Mouse (Mus musculus): Measurements from ENCODE around the gene Tmem170. TPM values are rescaled to one million over a fixed set of nuclear protein-coding genes. Genes with fewer than 3 reads are reported as not detected.
A peak's percentile ranks its signal among the peaks of the same experiment; 100 is the strongest.
"Not testable (repeated sequence)": the region's sequence is repeated elsewhere in the genome, so short reads cannot be mapped to it uniquely, and the experiment has no call there.

Tmem170 gene
- polyA plus RNA-seq, 1 experiment from 2014 or later: 5.3 TPM

GRCm38 (mm10) chr8:111868664-111869063 lies 7.9 kb downstream of the Tmem170 start:
- no peak overlapping the region for H3K9ac ChIP-seq (replicated peaks)
- no peak for ATAC-seq
- no peak overlapping the region for H3K4me2 ChIP-seq (replicated peaks)
- 46% methylated on average over 2 of the region's 2 CpGs for WGBS
- H3K27me3 ChIP-seq: no peaks in the 10 kb centered on the region
- H3K9me3 ChIP-seq: no peaks in the 10 kb centered on the region
- no peak overlapping the region for H3K27ac ChIP-seq
- H3K36me3 ChIP-seq: peaks cover 11% of the 10 kb centered on the region
- no peaks in the 10 kb centered on the region for H3K4me1 ChIP-seq (replicated peaks)
- no peak overlapping the region for H3K4me3 ChIP-seq (replicated peaks)

GRCm38 (mm10) chr8:111865857-111866256 lies 10.7 kb downstream of the Tmem170 start:
- no peak overlapping the region for H3K4me2 ChIP-seq (replicated peaks)
- no peak overlapping the region for H3K27ac ChIP-seq
- peaks cover 11% of the 10 kb centered on the region for H3K36me3 ChIP-seq
- 91% methylated on average over 6 of the region's 6 CpGs for WGBS
- no peak overlapping the region for H3K4me3 ChIP-seq (replicated peaks)
- H3K4me1 ChIP-seq (replicated peaks): no peaks in the 10 kb centered on the region
- H3K9ac ChIP-seq (replicated peaks): no peak overlapping the region
- H3K9me3 ChIP-seq: no peaks in the 10 kb centered on the region
- no peaks in the 10 kb centered on the region for H3K27me3 ChIP-seq
- ATAC-seq: no peak

GRCm38 (mm10) chr8:111865130-111865852 lies 11.3 kb downstream of the Tmem170 start:
- Histone ChIP-seq H3K4me2 (replicated peaks) (no peak overlapping the region), H3K9me3 (no peaks in the 10 kb centered on the region), H3K9ac (replicated peaks) (no peak overlapping the region), H3K27ac (no peak overlapping the region), H3K4me1 (replicated peaks) (no peaks in the 10 kb centered on the region), H3K27me3 (no peaks in the 10 kb centered on the region), H3K36me3 (peaks cover 11% of the 10 kb centered on the region), H3K4me3 (replicated peaks) (no peak overlapping the region)
- 94% methylated on average over 8 of the region's 8 CpGs for WGBS
- no peak for ATAC-seq

- ATAC-seq: no peak
- WGBS: 93% methylated on average over 8 of the region's 8 CpGs
- no peak overlapping the region for H3K27ac ChIP-seq
Measured at GRCm38 (mm10) chr8:111864648-111865047, 11.9 kb downstream of the Tmem170 start.

GRCm38 (mm10) chr8:111863280-111863679 lies 13.3 kb downstream of the Tmem170 start:
- Histone ChIP-seq H3K4me3 (replicated peaks) (no peak overlapping the region), H3K9me3 (no peaks in the 10 kb centered on the region), H3K4me2 (replicated peaks) (no peak overlapping the region), H3K27me3 (no peaks in the 10 kb centered on the region), H3K27ac (no peak overlapping the region), H3K36me3 (peaks cover 11% of the 10 kb centered on the region), H3K9ac (replicated peaks) (no peak overlapping the region), H3K4me1 (replicated peaks) (no peaks in the 10 kb centered on the region)
- 95% methylated on average over 4 of the region's 4 CpGs for WGBS
- no peak for ATAC-seq

More at GRCm38 (mm10) chr8:111864648-111865047, 11.9 kb downstream of the Tmem170 start:
- H3K4me3 ChIP-seq (replicated peaks): no peak overlapping the region
- no peaks in the 10 kb centered on the region for H3K4me1 ChIP-seq (replicated peaks)
- H3K4me2 ChIP-seq (replicated peaks): no peak overlapping the region
- H3K9me3 ChIP-seq: no peaks in the 10 kb centered on the region
- H3K27me3 ChIP-seq: no peaks in the 10 kb centered on the region
- H3K36me3 ChIP-seq: peaks cover 11% of the 10 kb centered on the region
- H3K9ac ChIP-seq (replicated peaks): no peak overlapping the region

GRCm38 (mm10) chr8:111855977-111856376 lies 20.6 kb downstream of the Tmem170 start:
- ATAC-seq: no peak
- H3K9ac ChIP-seq (replicated peaks): no peak overlapping the region
- 91% methylated on average over 12 of the region's 12 CpGs for WGBS

GRCm38 (mm10) chr8:111853861-111854501 lies 22.6 kb downstream of the Tmem170 start, which contains the start of gene Cfdp1:
Gene Cfdp1 (minus strand): TSS chr8:111854291.
- H3K4me1 ChIP-seq (replicated peaks): peaks cover 20% of the 10 kb centered on the region
- peak within 1 kb of the TSS; percentile 90 for H3K4me2 ChIP-seq (replicated peaks)
- H3K4me3 ChIP-seq (replicated peaks): peak within 1 kb of the TSS; percentile 91
- peak; percentile 100 for ATAC-seq
- no peaks in the 10 kb centered on the region for H3K27me3 ChIP-seq
- H3K27ac ChIP-seq: no peak within 1 kb of the TSS
- H3K9ac ChIP-seq (replicated peaks): peak within 1 kb of the TSS; percentile 88
- WGBS: under 1% methylated on average over 53 of the region's 53 CpGs
- H3K36me3 ChIP-seq: no peaks in the 10 kb centered on the region
- H3K9me3 ChIP-seq: no peaks in the 10 kb centered on the region

More at GRCm38 (mm10) chr8:111855977-111856376, 20.6 kb downstream of the Tmem170 start:
- no peaks in the 10 kb centered on the region for H3K36me3 ChIP-seq
- H3K27ac ChIP-seq: no peak overlapping the region
- H3K4me2 ChIP-seq (replicated peaks): no peak overlapping the region
- H3K9me3 ChIP-seq: no peaks in the 10 kb centered on the region
- peaks cover 15% of the 10 kb centered on the region for H3K4me1 ChIP-seq (replicated peaks)
- H3K27me3 ChIP-seq: no peaks in the 10 kb centered on the region
- H3K4me3 ChIP-seq (replicated peaks): no peak overlapping the region

- peak overlapping the region; percentile 91 for H3K4me3 ChIP-seq (replicated peaks)
- peaks cover 20% of the 10 kb centered on the region for H3K4me1 ChIP-seq (replicated peaks)
- H3K9ac ChIP-seq (replicated peaks): peak overlapping the region; percentile 88
- H3K27ac ChIP-seq, H3K36me3 ChIP-seq, H3K9me3 ChIP-seq, ATAC-seq, H3K27me3 ChIP-seq: not testable (repeated sequence)
- WGBS: 57% methylated on average over 12 of the region's 12 CpGs
- H3K4me2 ChIP-seq (replicated peaks): peak overlapping the region; percentile 90
Measured at GRCm38 (mm10) chr8:111853219-111853618, 23.3 kb downstream of the Tmem170 start.

GRCm38 (mm10) chr8:111846746-111847145 lies 29.8 kb downstream of the Tmem170 start:
- H3K36me3 ChIP-seq: peaks cover 25% of the 10 kb centered on the region
- no peaks in the 10 kb centered on the region for H3K27me3 ChIP-seq
- H3K27ac ChIP-seq: no peak overlapping the region
- no peak overlapping the region for H3K4me2 ChIP-seq (replicated peaks)
- H3K4me1 ChIP-seq (replicated peaks): peaks cover 9% of the 10 kb centered on the region; the same call in 1 of the 2 replicates
- no peak for ATAC-seq
- no peaks in the 10 kb centered on the region for H3K9me3 ChIP-seq
- H3K4me3 ChIP-seq (replicated peaks): no peak overlapping the region
- H3K9ac ChIP-seq (replicated peaks): no peak overlapping the region
- WGBS: 95% methylated on average over 6 of the region's 6 CpGs

- Histone ChIP-seq H3K27me3 (no peaks in the 10 kb centered on the region), H3K4me3 (replicated peaks) (no peak overlapping the region), H3K9ac (replicated peaks) (no peak overlapping the region), H3K4me1 (replicated peaks) (no peaks in the 10 kb centered on the region), H3K4me2 (replicated peaks) (no peak overlapping the region), H3K36me3 (peaks cover 55% of the 10 kb centered on the region), H3K27ac (no peak overlapping the region), H3K9me3 (no peaks in the 10 kb centered on the region)
- 57% methylated on average over 1 of the region's 1 CpGs for WGBS
- ATAC-seq: no peak
Measured at GRCm38 (mm10) chr8:111835540-111835939, 41.0 kb downstream of the Tmem170 start.

GRCm38 (mm10) chr8:111834011-111834410 lies 42.5 kb downstream of the Tmem170 start:
- 79% methylated on average over 6 of the region's 6 CpGs for WGBS
- Histone ChIP-seq H3K4me2 (replicated peaks) (no peak overlapping the region), H3K36me3 (peaks cover 58% of the 10 kb centered on the region), H3K9me3 (no peaks in the 10 kb centered on the region), H3K4me1 (replicated peaks) (no peaks in the 10 kb centered on the region), H3K9ac (replicated peaks) (no peak overlapping the region), H3K27ac (no peak overlapping the region), H3K4me3 (replicated peaks) (no peak overlapping the region), H3K27me3 (no peaks in the 10 kb centered on the region)
- ATAC-seq: no peak

GRCm38 (mm10) chr8:111832983-111833382 lies 43.6 kb downstream of the Tmem170 start:
- 86% methylated on average over 5 of the region's 5 CpGs for WGBS
- peaks cover 60% of the 10 kb centered on the region for H3K36me3 ChIP-seq

More at GRCm38 (mm10) chr8:111832983-111833382, 43.6 kb downstream of the Tmem170 start:
- Histone ChIP-seq H3K9me3 (no peaks in the 10 kb centered on the region), H3K27me3 (no peaks in the 10 kb centered on the region), H3K4me1 (replicated peaks) (no peaks in the 10 kb centered on the region), H3K9ac (replicated peaks) (no peak overlapping the region), H3K4me3 (replicated peaks) (no peak overlapping the region), H3K27ac (no peak overlapping the region), H3K4me2 (replicated peaks) (no peak overlapping the region)
- ATAC-seq: no peak
